Mouse (Mus musculus): ENCODE measurements around the gene Srpk2. TPM values are rescaled to one million over a fixed set of nuclear protein-coding genes. Genes with fewer than 3 reads are reported as not detected.

Gene Srpk2
- polyA plus RNA-seq, 1 experiment from 2014 or later, result 41.9 TPM

- ATAC-seq (replicated peaks; ENCODE audit: low FRiP score, low read depth), result no peak
- H3K27me3 ChIP-seq (ENCODE audit: insufficient read depth, low read length), result no peaks in the 10 kb centered on the region
- no peak overlapping the region; the same call in 1 of the 2 replicates for H3K27ac ChIP-seq
- TF ChIP-seq CTCF (IDR thresholded peaks at IDR 0.05; ENCODE audit: low read depth), result no peak
- H3K4me2 ChIP-seq (ENCODE audit: low read length), result no peak overlapping the region
- DNase-seq (ENCODE audit: low spot score), result no peak
- no peaks in the 10 kb centered on the region for H3K36me3 ChIP-seq (ENCODE audit: insufficient read depth, low read length)
- no peaks in the 10 kb centered on the region for H3K4me1 ChIP-seq (replicated peaks; ENCODE audit: insufficient read depth, low read length)
- H3K4me3 ChIP-seq (replicated peaks; ENCODE audit: low read depth, low read length), result no peak overlapping the region
- no peaks in the 10 kb centered on the region for H3K9me3 ChIP-seq (replicated peaks; ENCODE audit: low read length)
- 36% methylated on average over 6 of the region's 6 CpGs for WGBS
- H3K9ac ChIP-seq (ENCODE audit: low read depth, low read length), result no peak overlapping the region
These were observed 107.9 kb downstream of the Srpk2 start for GRCm38 (mm10) chr5:23576336-23577094.

- Histone ChIP-seq H3K4me1 (replicated peaks; ENCODE audit: insufficient read depth, low read length) (no peaks in the 10 kb centered on the region), H3K36me3 (ENCODE audit: insufficient read depth, low read length) (no peaks in the 10 kb centered on the region), H3K9me3 (replicated peaks; ENCODE audit: low read length) (no peaks in the 10 kb centered on the region), H3K9ac (ENCODE audit: low read depth, low read length) (no peak overlapping the region), H3K27me3 (ENCODE audit: insufficient read depth, low read length) (no peaks in the 10 kb centered on the region), H3K27ac (no peak overlapping the region), H3K4me2 (ENCODE audit: low read length) (no peak overlapping the region), H3K4me3 (replicated peaks; ENCODE audit: low read depth, low read length) (no peak overlapping the region)
- DNase-seq (ENCODE audit: low spot score) (no peak), ATAC-seq (replicated peaks; ENCODE audit: low FRiP score, low read depth) (no peak)
- TF ChIP-seq CTCF (IDR thresholded peaks at IDR 0.05; ENCODE audit: low read depth), result no peak
- 91% methylated on average over 5 of the region's 5 CpGs for WGBS
These were observed 110.5 kb downstream of the Srpk2 start for GRCm38 (mm10) chr5:23573942-23574341.

GRCm38 (mm10) chr5:23568188-23568587 is 116.2 kb downstream of the Srpk2 start:
- DNase-seq (ENCODE audit: low spot score) (no peak), ATAC-seq (replicated peaks; ENCODE audit: low FRiP score, low read depth) (no peak)
- no peak for TF ChIP-seq CTCF (IDR thresholded peaks at IDR 0.05; ENCODE audit: low read depth)
- no peak overlapping the region for H3K4me3 ChIP-seq (replicated peaks; ENCODE audit: low read depth, low read length)
- no peaks in the 10 kb centered on the region for H3K27me3 ChIP-seq (ENCODE audit: insufficient read depth, low read length)
- H3K9me3 ChIP-seq (replicated peaks; ENCODE audit: low read length), result no peaks in the 10 kb centered on the region
- WGBS, result 94% methylated on average over 5 of the region's 5 CpGs
- H3K4me1 ChIP-seq (replicated peaks; ENCODE audit: insufficient read depth, low read length), result no peaks in the 10 kb centered on the region
- H3K27ac ChIP-seq, result no peak overlapping the region
- no peak overlapping the region for H3K4me2 ChIP-seq (ENCODE audit: low read length)
- H3K9ac ChIP-seq (ENCODE audit: low read depth, low read length), result no peak overlapping the region
- 0 out of 2 replicates have a peak, but pooled peaks cover 4% of the 10 kb centered on the region for H3K36me3 ChIP-seq (ENCODE audit: insufficient read depth, low read length)

- Histone ChIP-seq H3K4me1 (replicated peaks; ENCODE audit: insufficient read depth, low read length) (no peaks in the 10 kb centered on the region), H3K27ac (no peak overlapping the region), H3K9ac (ENCODE audit: low read depth, low read length) (no peak overlapping the region), H3K36me3 (ENCODE audit: insufficient read depth, low read length) (peaks cover 4% of the 10 kb centered on the region; the same call in 1 of the 2 replicates), H3K4me3 (replicated peaks; ENCODE audit: low read depth, low read length) (no peak overlapping the region), H3K9me3 (replicated peaks; ENCODE audit: low read length) (no peaks in the 10 kb centered on the region), H3K4me2 (ENCODE audit: low read length) (no peak overlapping the region), H3K27me3 (ENCODE audit: insufficient read depth, low read length) (no peaks in the 10 kb centered on the region)
- DNase-seq (ENCODE audit: low spot score) (no peak), ATAC-seq (replicated peaks; ENCODE audit: low FRiP score, low read depth) (no peak)
- TF ChIP-seq CTCF (IDR thresholded peaks at IDR 0.05; ENCODE audit: low read depth), result no peak
- 91% methylated on average over 6 of the region's 6 CpGs for WGBS
These were observed 118.0 kb downstream of the Srpk2 start for GRCm38 (mm10) chr5:23566382-23566781.

GRCm38 (mm10) chr5:23562278-23563060 is 121.9 kb downstream of the Srpk2 start:
- H3K9me3 ChIP-seq (replicated peaks; ENCODE audit: low read length), result no peaks in the 10 kb centered on the region
- 45% methylated on average over 4 of the region's 4 CpGs for WGBS
- no peak overlapping the region for H3K9ac ChIP-seq (ENCODE audit: low read depth, low read length)
- H3K4me1 ChIP-seq (replicated peaks; ENCODE audit: insufficient read depth, low read length), result no peaks in the 10 kb centered on the region
- DNase-seq (ENCODE audit: low spot score) (no peak), ATAC-seq (replicated peaks; ENCODE audit: low FRiP score, low read depth) (no peak)
- no peaks in the 10 kb centered on the region for H3K27me3 ChIP-seq (ENCODE audit: insufficient read depth, low read length)
- no peak for TF ChIP-seq CTCF (IDR thresholded peaks at IDR 0.05; ENCODE audit: low read depth)
- peaks cover 7% of the 10 kb centered on the region; the same call in 1 of the 2 replicates for H3K36me3 ChIP-seq (ENCODE audit: insufficient read depth, low read length)
- H3K4me2 ChIP-seq (ENCODE audit: low read length), result no peak overlapping the region
- H3K4me3 ChIP-seq (replicated peaks; ENCODE audit: low read depth, low read length), result no peak overlapping the region
- H3K27ac ChIP-seq, result no peak overlapping the region

- no peaks in the 10 kb centered on the region for H3K4me1 ChIP-seq (replicated peaks; ENCODE audit: insufficient read depth, low read length)
- no peaks in the 10 kb centered on the region for H3K9me3 ChIP-seq (replicated peaks; ENCODE audit: low read length)
- no peak overlapping the region for H3K4me3 ChIP-seq (replicated peaks; ENCODE audit: low read depth, low read length)
- ATAC-seq (replicated peaks; ENCODE audit: low FRiP score, low read depth) (no peak), DNase-seq (ENCODE audit: low spot score) (no peak)
- no peak overlapping the region for H3K4me2 ChIP-seq (ENCODE audit: low read length)
- no peak overlapping the region for H3K9ac ChIP-seq (ENCODE audit: low read depth, low read length)
- 85% methylated on average over 2 of the region's 2 CpGs for WGBS
- TF ChIP-seq CTCF (IDR thresholded peaks at IDR 0.05; ENCODE audit: low read depth), result no peak
- peaks cover 7% of the 10 kb centered on the region; the same call in 1 of the 2 replicates for H3K36me3 ChIP-seq (ENCODE audit: insufficient read depth, low read length)
- H3K27ac ChIP-seq, result no peak overlapping the region
- H3K27me3 ChIP-seq (ENCODE audit: insufficient read depth, low read length), result no peaks in the 10 kb centered on the region
These were observed 123.2 kb downstream of the Srpk2 start for GRCm38 (mm10) chr5:23561227-23561626.
